Mouse (Mus musculus) intestine, embryonic 14.5 days (tissue): ENCODE results near the gene Slfn5. TPM values are rescaled to one million over a fixed set of nuclear protein-coding genes. Genes with fewer than 3 reads are reported as not detected.
"Not testable (repeated sequence)": the region's sequence is repeated elsewhere in the genome, so short reads cannot be mapped to it uniquely, and the experiment has no call there.

Experiments
- ATAC-seq: fragments of 200-750 bp; cut with Nextera tagmentation; replicated peaks from 2 replicates; pipeline ENCODE4 v1.8.0; 2017; ENCODE audit warnings: low read depth, moderate number of reproducible peaks, moderate TSS enrichment, moderate library complexity; ENCODE audit not compliant: low FRiP score, low TSS enrichment
- DNase-seq: peaks from one replicate; pipeline ENCODE4 v3.0.0-alpha.2; 2018; ENCODE audit warnings: low spot score
- H3K27ac ChIP-seq: fragments of 300-500 bp; sonication (generic); 2 replicates; pipeline ENCODE4 v1.5.1; 2014; ENCODE audit warnings: low read depth, mild to moderate bottlenecking, control low read depth
- H3K27me3 ChIP-seq: fragments of 300-500 bp; sonication (generic); replicated peaks from 2 replicates; pipeline ENCODE4 v1.6.1; 2014; ENCODE audit warnings: low read length, control low read depth; ENCODE audit not compliant: control insufficient read depth, insufficient read depth
- H3K36me3 ChIP-seq: fragments of 300-500 bp; sonication (generic); 2 replicates; pipeline ENCODE4 v1.6.1; 2014; ENCODE audit warnings: low read length, control low read depth; ENCODE audit not compliant: control insufficient read depth, insufficient read depth
- H3K4me1 ChIP-seq: fragments of 300-500 bp; sonication (generic); replicated peaks from 2 replicates; pipeline ENCODE4 v1.6.1; 2014; ENCODE audit warnings: low read length, control low read depth, mixed read lengths; ENCODE audit not compliant: control insufficient read depth, insufficient read depth
- H3K4me2 ChIP-seq: fragments of 300-500 bp; sonication (generic); 2 replicates; pipeline ENCODE4 v1.6.1; 2014; ENCODE audit warnings: low read length
- H3K4me3 ChIP-seq: fragments of 300-500 bp; sonication (generic); 2 replicates; pipeline ENCODE4 v1.5.1; 2014; ENCODE audit warnings: low read depth, low read length, control low read depth, mixed read lengths
- H3K9ac ChIP-seq: fragments of 300-500 bp; sonication (generic); 2 replicates; pipeline ENCODE4 v1.6.1; 2014; ENCODE audit warnings: mild to moderate bottlenecking, low read length
- H3K9me3 ChIP-seq: fragments of 300-500 bp; sonication (generic); 2 replicates; pipeline ENCODE4 v1.6.1; 2016; ENCODE audit warnings: low read length, control low read depth; ENCODE audit not compliant: control insufficient read depth
- WGBS: fragments of 180-500 bp; shearing (Covaris S2); extraction: QIAGEN DNeasy Blood & Tissue Kit; methylation state at CpG from one replicate; pipeline ENCODE4 v1.1.7; 2014; 5-methylcytosine and 5-hydroxymethylcytosine counted together
- polyA plus RNA-seq: library from polyadenylated mRNA; unstranded; fragments of >200 nt; fragmentation: Nextera tagmentation; extraction: Ambion mirVana; gene quantifications from 2 replicates; pipeline ENCODE4 v1.2.1, GENCODE M21; 2014

Gene Slfn5
- polyA plus RNA-seq, 1 experiment from 2014 or later, result 1.6 TPM

GRCm38 (mm10) chr11:82973916-82974315 lies 22.8 kb downstream of the Slfn5 start:
- Histone ChIP-seq H3K27me3 (no peaks in the 10 kb centered on the region), H3K9me3 (no peaks in the 10 kb centered on the region), H3K4me2 (no peak overlapping the region), H3K36me3 (no peaks in the 10 kb centered on the region), H3K9ac (no peak overlapping the region), H3K27ac (no peak overlapping the region), H3K4me3 (no peak overlapping the region), H3K4me1 (0 out of 2 replicates have a peak, but pooled peaks cover 7% of the 10 kb centered on the region)
- 19% methylated on average over 5 of the region's 5 CpGs for WGBS
- ATAC-seq (no peak), DNase-seq (no peak)

DNA sequence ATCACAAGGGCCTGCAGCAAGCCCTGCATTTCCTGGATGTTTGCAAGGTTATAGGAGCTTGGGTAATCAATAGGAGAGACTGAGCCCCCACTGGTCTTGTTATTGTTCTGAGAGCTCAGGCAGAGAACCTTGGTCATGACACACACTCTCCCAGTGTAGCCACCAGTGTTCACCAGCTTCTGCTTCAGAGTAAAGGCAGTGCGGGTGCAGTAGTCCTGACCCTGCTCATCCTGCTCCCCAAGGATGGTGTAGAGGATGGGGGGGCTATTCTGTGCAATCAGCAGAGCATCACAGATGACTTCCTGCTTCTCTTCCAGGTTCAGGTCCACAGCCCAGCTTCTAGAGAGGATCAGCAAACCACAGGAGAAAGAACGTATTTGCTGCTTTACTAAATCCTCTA lies 31.3 kb downstream of the Slfn5 start:
- H3K9me3 ChIP-seq, DNase-seq, ATAC-seq, H3K4me1 ChIP-seq, H3K4me2 ChIP-seq, H3K27ac ChIP-seq, H3K4me3 ChIP-seq, H3K9ac ChIP-seq, H3K27me3 ChIP-seq: not testable (repeated sequence)
- peaks cover 30% of the 10 kb centered on the region; the same call in 1 of the 2 replicates for H3K36me3 ChIP-seq
- WGBS, result 87% methylated on average over 2 of the region's 2 CpGs

DNA sequence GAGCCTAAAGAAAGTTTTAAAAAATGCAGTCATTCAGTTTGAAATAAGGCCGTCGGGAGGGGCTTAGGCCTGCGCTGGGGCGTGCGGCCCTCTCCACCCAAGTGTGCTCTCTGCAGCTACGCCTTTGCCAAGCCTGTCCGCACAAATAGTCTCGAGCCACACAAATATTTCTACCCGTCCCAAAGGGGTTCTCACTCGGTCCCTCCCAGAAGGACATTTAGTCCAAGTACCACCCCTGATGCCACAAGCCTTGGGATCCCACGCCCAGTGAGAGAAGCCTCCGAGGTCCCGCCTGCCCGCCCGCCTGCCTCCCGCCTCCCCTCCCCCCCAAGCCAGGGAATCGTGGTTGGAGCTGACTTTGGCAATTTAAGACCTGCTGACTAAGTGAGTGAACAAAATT lies 32.0 kb downstream of the Slfn5 start:
- DNase-seq, result no peak
- Histone ChIP-seq H3K27me3 (no peaks in the 10 kb centered on the region), H3K27ac (no peak overlapping the region), H3K4me2 (no peak overlapping the region), H3K36me3 (peaks cover 30% of the 10 kb centered on the region; the same call in 1 of the 2 replicates), H3K4me1 (no peaks in the 10 kb centered on the region), H3K9ac (no peak overlapping the region), H3K4me3 (no peak overlapping the region), H3K9me3 (0 out of 2 replicates have a peak, but pooled peaks cover 3% of the 10 kb centered on the region)
- 85% methylated on average over 17 of the region's 17 CpGs for WGBS
- ATAC-seq, result no peak

- WGBS, result 88% methylated on average over 6 of the region's 6 CpGs
- H3K4me1 ChIP-seq, result peaks cover 3% of the 10 kb centered on the region; the same call in 1 of the 2 replicates
- H3K9me3 ChIP-seq, result 0 out of 2 replicates have a peak, but pooled peaks cover 3% of the 10 kb centered on the region
- no peak overlapping the region for H3K9ac ChIP-seq
- no peaks in the 10 kb centered on the region for H3K27me3 ChIP-seq
- peaks cover 18% of the 10 kb centered on the region; the same call in 1 of the 2 replicates for H3K36me3 ChIP-seq
- no peak for ATAC-seq
- H3K4me3 ChIP-seq, result no peak overlapping the region
- no peak for DNase-seq
- no peak overlapping the region for H3K4me2 ChIP-seq
- no peak overlapping the region for H3K27ac ChIP-seq
Observed at GRCm38 (mm10) chr11:82987621-82988020, 36.5 kb downstream of the Slfn5 start.

DNA sequence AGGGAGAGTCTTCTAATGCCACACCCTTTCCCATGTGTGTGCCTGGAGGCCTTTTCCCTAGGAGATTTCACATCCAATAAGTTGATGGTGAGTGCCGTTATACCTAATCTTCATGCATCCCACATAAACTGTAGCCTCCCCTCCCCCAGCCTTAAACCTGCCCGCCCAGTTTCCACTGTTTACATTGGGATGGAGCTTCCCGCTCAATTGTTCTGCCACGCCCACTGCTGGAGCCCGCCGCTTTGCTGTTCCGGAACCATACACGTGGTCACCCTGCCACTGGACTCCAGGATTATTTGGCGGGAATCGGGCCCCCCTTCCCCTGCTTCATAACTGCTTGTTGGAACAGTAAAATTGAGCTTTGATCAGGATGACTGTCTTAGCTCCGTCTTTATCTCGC lies 38.2 kb downstream of the Slfn5 start:
- no peak overlapping the region for H3K9ac ChIP-seq
- H3K4me2 ChIP-seq, result peak overlapping the region; percentile 82
- H3K36me3 ChIP-seq, result peaks cover 13% of the 10 kb centered on the region; the same call in 1 of the 2 replicates
- no peaks in the 10 kb centered on the region for H3K27me3 ChIP-seq
- H3K9me3 ChIP-seq, result 0 out of 2 replicates have a peak, but pooled peaks cover 3% of the 10 kb centered on the region
- ATAC-seq (0 out of 2 replicates have a peak, but pooled peaks have one; percentile 49), DNase-seq (peak; percentile 58)
- peaks cover 3% of the 10 kb centered on the region; the same call in 1 of the 2 replicates for H3K4me1 ChIP-seq
- H3K27ac ChIP-seq, result no peak overlapping the region
- WGBS, result 19% methylated on average over 12 of the region's 12 CpGs
- H3K4me3 ChIP-seq, result peak overlapping the region; percentile 34

DNA sequence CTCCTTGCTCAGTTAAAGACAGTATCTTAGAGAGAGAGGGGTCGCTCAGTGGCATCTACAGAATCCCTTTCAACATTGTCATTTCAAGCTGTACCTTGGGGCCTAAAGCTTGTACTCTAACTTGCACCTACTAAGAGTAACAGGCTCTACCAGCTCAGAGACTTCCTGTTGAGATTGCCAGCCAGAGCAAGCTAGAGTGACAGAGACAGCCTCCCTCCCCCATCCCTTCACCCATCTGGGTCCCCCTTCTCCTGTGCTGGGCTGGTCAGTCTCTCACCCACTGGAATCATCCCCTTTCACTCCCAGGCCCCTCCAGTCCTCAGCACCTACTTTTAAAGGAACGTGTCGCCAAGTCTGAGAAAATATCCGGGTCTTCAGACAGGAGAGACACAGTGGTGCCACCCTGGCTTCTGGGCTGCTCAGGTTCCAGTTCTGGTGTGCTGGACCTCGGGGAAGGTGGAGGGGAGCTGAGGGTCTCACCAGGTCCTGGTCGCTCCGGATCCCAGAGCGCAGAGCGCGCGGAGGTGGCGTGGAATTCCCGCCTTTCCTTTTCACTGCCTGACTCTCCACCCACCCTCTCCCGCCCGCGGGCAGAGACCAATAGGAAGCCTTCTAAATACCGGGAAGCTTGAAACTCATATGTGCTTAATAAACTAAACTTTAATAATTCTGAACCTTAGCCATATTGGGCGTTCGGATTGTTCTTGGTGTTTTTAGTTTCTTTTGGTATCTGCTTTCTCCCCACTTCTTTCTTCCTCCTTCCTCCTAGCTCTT lies 39.6 kb downstream of the Slfn5 start:
- H3K9me3 ChIP-seq, H3K4me1 ChIP-seq, H3K27me3 ChIP-seq, H3K36me3 ChIP-seq: not testable (repeated sequence)
- Histone ChIP-seq H3K4me2 (peak overlapping the region; percentile 82), H3K27ac (peak overlapping the region; percentile 47; the same call in 1 of the 2 replicates), H3K4me3 (peak overlapping the region; percentile 34), H3K9ac (peak overlapping the region; percentile 45)
- ATAC-seq, result peak; percentile 39
- DNase-seq, result peak; percentile 76
- 15% methylated on average over 17 of the region's 19 CpGs for WGBS

GRCm38 (mm10) chr11:82991469-82992166 lies 40.5 kb downstream of the Slfn5 start, which contains the start of gene Slfn9:
TSS of gene Slfn9 (minus strand) at chr11:82991830.
- Histone ChIP-seq H3K4me1 (peaks cover 3% of the 10 kb centered on the region; the same call in 1 of the 2 replicates), H3K4me3 (peak within 1 kb of the TSS; percentile 34), H3K9ac (peak within 1 kb of the TSS; percentile 45), H3K27me3 (no peaks in the 10 kb centered on the region), H3K27ac (peak within 1 kb of the TSS; percentile 47; the same call in 1 of the 2 replicates), H3K4me2 (peak within 1 kb of the TSS; percentile 82), H3K36me3 (0 out of 2 replicates have a peak, but pooled peaks cover 3% of the 10 kb centered on the region), H3K9me3 (no peaks in the 10 kb centered on the region)
- peak; percentile 78 for DNase-seq
- 8% methylated on average over 14 of the region's 14 CpGs for WGBS
- ATAC-seq, result no peak

GRCm38 (mm10) chr11:83013356-83013755 lies 62.2 kb downstream of the Slfn5 start:
- 75% methylated on average over 1 of the region's 1 CpGs for WGBS
- no peaks in the 10 kb centered on the region for H3K27me3 ChIP-seq
- ATAC-seq, result no peak
- H3K4me1 ChIP-seq, result no peaks in the 10 kb centered on the region
- no peaks in the 10 kb centered on the region for H3K9me3 ChIP-seq
- H3K27ac ChIP-seq, result no peak overlapping the region
- no peak overlapping the region for H3K4me2 ChIP-seq
- H3K4me3 ChIP-seq, result no peak overlapping the region
- no peak for DNase-seq
- no peak overlapping the region for H3K9ac ChIP-seq
- no peaks in the 10 kb centered on the region for H3K36me3 ChIP-seq
